Mouse (Mus musculus): Measurements from ENCODE around the gene Defb45. TPM values are rescaled to one million over a fixed set of nuclear protein-coding genes. Genes with fewer than 3 reads are reported as not detected.

Gene Defb45
- total RNA-seq (2022) = not detected

- DNase-seq (ENCODE audit: low spot score in 2 of 2) = no peak
Observed at GRCm38 (mm10) chr2:152599299-152599698, at the start of gene Defb45. TSS of gene Defb45 (minus strand) at chr2:152599399.

- DNase-seq (ENCODE audit: low spot score in 2 of 2) = no peak
Observed at GRCm38 (mm10) chr2:152639406-152640113, 40.4 kb upstream of the Defb45 start.

GRCm38 (mm10) chr2:152638865-152639264 lies 39.7 kb upstream of the Defb45 start:
- DNase-seq (ENCODE audit: low spot score in 2 of 2) = no peak

GRCm38 (mm10) chr2:152637381-152637780 lies 38.2 kb upstream of the Defb45 start:
- DNase-seq (ENCODE audit: low spot score in 2 of 2) = no peak

GRCm38 (mm10) chr2:152637006-152637322 lies 37.8 kb upstream of the Defb45 start:
- DNase-seq (ENCODE audit: low spot score in 2 of 2) = no peak

- DNase-seq (ENCODE audit: low spot score in 2 of 2) = no peak
Observed at GRCm38 (mm10) chr2:152636246-152637005, 37.2 kb upstream of the Defb45 start.

- DNase-seq (ENCODE audit: low spot score in 2 of 2) = no peak
Observed at GRCm38 (mm10) chr2:152634311-152634710, 35.1 kb upstream of the Defb45 start.

- DNase-seq (ENCODE audit: low spot score in 2 of 2) = no peak
Observed at GRCm38 (mm10) chr2:152633334-152633733, 34.1 kb upstream of the Defb45 start.

GRCm38 (mm10) chr2:152629904-152630303 lies 30.7 kb upstream of the Defb45 start:
- no peak for DNase-seq (ENCODE audit: low spot score in 2 of 2)

- DNase-seq (ENCODE audit: low spot score in 2 of 2) = no peak
Observed at GRCm38 (mm10) chr2:152629239-152629638, 30.0 kb upstream of the Defb45 start.

GRCm38 (mm10) chr2:152628066-152628465 lies 28.9 kb upstream of the Defb45 start:
- DNase-seq (ENCODE audit: low spot score in 2 of 2) = no peak

- no peak for DNase-seq (ENCODE audit: low spot score in 2 of 2)
Observed at GRCm38 (mm10) chr2:152626774-152627591, 27.8 kb upstream of the Defb45 start, which contains the start of gene Rem1. TSS of gene Rem1 (plus strand) at chr2:152626951.

GRCm38 (mm10) chr2:152625256-152625655 lies 26.1 kb upstream of the Defb45 start:
- DNase-seq (ENCODE audit: low spot score in 2 of 2) = no peak

GRCm38 (mm10) chr2:152624566-152624965 lies 25.4 kb upstream of the Defb45 start:
- DNase-seq (ENCODE audit: low spot score in 2 of 2) = no peak

GRCm38 (mm10) chr2:152622953-152623352 lies 23.8 kb upstream of the Defb45 start, which contains the start of gene Defb25:
TSS of gene Defb25 (minus strand) at chr2:152623053.
- DNase-seq (ENCODE audit: low spot score in 2 of 2) = no peak

GRCm38 (mm10) chr2:152622151-152622550 lies 23.0 kb upstream of the Defb45 start:
- no peak for DNase-seq (ENCODE audit: low spot score in 2 of 2)

GRCm38 (mm10) chr2:152620367-152621134 lies 21.4 kb upstream of the Defb45 start:
- DNase-seq (ENCODE audit: low spot score in 2 of 2) = no peak

GRCm38 (mm10) chr2:152617374-152617773 lies 18.2 kb upstream of the Defb45 start:
- no peak for DNase-seq (ENCODE audit: low spot score in 2 of 2)

- DNase-seq (ENCODE audit: low spot score in 2 of 2) = no peak
Observed at GRCm38 (mm10) chr2:152616470-152616869, 17.3 kb upstream of the Defb45 start.

- peak in 1 of 2 experiments; percentile 25 for DNase-seq (ENCODE audit: low spot score in 2 of 2)
Observed at GRCm38 (mm10) chr2:152615563-152615962, 16.4 kb upstream of the Defb45 start.

- DNase-seq (ENCODE audit: low spot score in 2 of 2) = no peak
Observed at GRCm38 (mm10) chr2:152612193-152612592, 13.0 kb upstream of the Defb45 start.
